Mouse (Mus musculus) mammary gland, adult 2 months (tissue): Measurements from ENCODE around the gene Sdr9c7. TPM values are rescaled to one million over a fixed set of nuclear protein-coding genes. Genes with fewer than 3 reads are reported as not detected.

Source experiments
- polyA plus RNA-seq: library from polyadenylated mRNA; depleted of rRNA; stranded (reverse); fragments of >200 nt; gene quantifications from 2 replicates; pipeline ENCODE4 v1.2.3, GENCODE M21; 2012; ENCODE audit warnings: low replicate concordance; rRNA removed

Sdr9c7 gene
- polyA plus RNA-seq, result 0.07 and 0.30 TPM in 2 replicates

GRCm38 (mm10) chr10:127898218-127898617 is at the start of gene Sdr9c7:
Gene Sdr9c7, plus strand, starts transcription at chr10:127898518.

GRCm38 (mm10) chr10:127849628-127850027 is 48.7 kb upstream of the Sdr9c7 start, which contains the start of gene Rdh19:
Gene Rdh19, plus strand, starts transcription at chr10:127849928.

DNA sequence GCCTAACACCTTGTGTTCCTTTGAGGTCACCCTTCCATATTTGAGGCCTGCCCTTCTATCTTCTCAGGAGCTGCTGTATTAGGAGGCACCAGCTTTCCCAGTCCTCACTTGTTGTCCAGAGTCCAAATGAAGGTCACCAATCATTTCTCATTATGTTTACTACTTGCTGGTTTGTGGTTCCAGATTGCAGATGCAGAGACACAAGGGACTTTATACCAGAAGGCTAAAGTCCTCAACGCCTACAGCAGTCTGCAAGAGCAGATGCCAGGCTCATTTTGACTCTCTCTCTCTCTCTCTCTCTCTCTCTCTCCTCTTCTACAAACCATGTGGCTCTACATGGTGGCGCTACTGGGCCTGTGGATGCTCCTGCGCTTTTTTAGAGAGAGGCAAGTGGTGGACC is 32.1 kb upstream of the Sdr9c7 start, which contains the start of gene Rdh16f2:
Gene Rdh16f2 (plus strand): TSS at position 243 of the 400 bp plus-strand sequence.

DNA sequence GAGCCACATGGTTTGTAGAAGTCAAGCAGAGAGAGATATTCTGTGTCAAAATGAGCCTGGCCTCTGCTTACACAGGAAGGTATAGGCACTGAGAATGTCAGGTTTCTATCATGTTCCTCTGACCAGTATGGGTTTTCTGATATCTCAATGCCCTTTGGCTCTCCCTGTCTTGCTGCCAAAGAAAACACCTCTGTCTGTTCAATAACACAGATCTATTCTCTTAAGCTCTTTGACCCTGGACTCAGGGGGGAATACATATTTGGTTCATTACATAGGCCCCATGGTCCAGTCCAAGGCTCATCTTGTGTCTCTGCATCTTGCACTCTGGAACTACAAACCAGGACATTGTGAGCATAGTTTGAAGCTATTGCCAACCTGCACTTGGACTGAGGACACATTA is 9.7 kb upstream of the Sdr9c7 start, which contains the start of gene Rdh7:
Gene Rdh7 (minus strand): TSS at position 213 of the 400 bp plus-strand sequence.

Other genes starting within 250 kb of the Sdr9c7 start
- gene Nemp1, start 231.6 kb upstream of the Sdr9c7 start, polyA plus RNA-seq, result 2.1 and 4.4 TPM in 2 replicates
- gene Nab2, start 229.9 kb upstream of the Sdr9c7 start, polyA plus RNA-seq, result 25.9 and 51.9 TPM in 2 replicates
- 0.23 and 0.26 TPM in 2 replicates for gene Myo1a, start 193.3 kb upstream of the Sdr9c7 start, polyA plus RNA-seq
- not detected in 2 replicates for gene Tac2, start 174.0 kb upstream of the Sdr9c7 start, polyA plus RNA-seq
- gene Zbtb39, start 159.0 kb upstream of the Sdr9c7 start, polyA plus RNA-seq, result 5.9 and 7.3 TPM in 2 replicates
- gene Gpr182, start 146.8 kb upstream of the Sdr9c7 start, polyA plus RNA-seq, result 14.4 and 16.8 TPM in 2 replicates
- 0.08 and 0.27 TPM in 2 replicates for gene Rdh1, start 138.8 kb upstream of the Sdr9c7 start, polyA plus RNA-seq
- 0.12 and 0.85 TPM in 2 replicates for gene Rdh16f1, start 138.7 kb upstream of the Sdr9c7 start, polyA plus RNA-seq
- 0.37 TPM in 1 of 2 replicates, not detected in the other for gene Rdh9, start 122.1 kb upstream of the Sdr9c7 start, polyA plus RNA-seq
- gene Rdh16, start 97.4 kb upstream of the Sdr9c7 start, polyA plus RNA-seq, result 0.13 TPM in 2 replicates
- not detected in 2 replicates for gene Rdh19, start 48.6 kb upstream of the Sdr9c7 start, polyA plus RNA-seq
- 0.10 TPM in 1 of 2 replicates, not detected in the other for gene Rdh16f2, start 32.0 kb upstream of the Sdr9c7 start, polyA plus RNA-seq
- gene Rdh7, start 9.7 kb upstream of the Sdr9c7 start, polyA plus RNA-seq, result 1.9 TPM in 1 of 2 replicates, not detected in the other
- 0.48 TPM in 1 of 2 replicates, not detected in the other for gene Hsd17b6, start 109.1 kb downstream of the Sdr9c7 start, polyA plus RNA-seq
- gene Prim1, start 116.7 kb downstream of the Sdr9c7 start, polyA plus RNA-seq, result 1.6 and 3.1 TPM in 2 replicates
- 125 and 131 TPM in 2 replicates for gene Naca, start 137.1 kb downstream of the Sdr9c7 start, polyA plus RNA-seq
- 17.6 and 101 TPM in 2 replicates for gene Ptges3, start 160.4 kb downstream of the Sdr9c7 start, polyA plus RNA-seq
- gene Atp5b, start 184.8 kb downstream of the Sdr9c7 start, polyA plus RNA-seq, result 5,679 and 6,335 TPM in 2 replicates
- 38.7 and 43.5 TPM in 2 replicates for gene Baz2a, start 193.1 kb downstream of the Sdr9c7 start, polyA plus RNA-seq